Mouse (Mus musculus) embryonic facial prominence, embryonic 13.5 days (tissue): Measurements from ENCODE around the gene Cryl1. TPM values are rescaled to one million over a fixed set of nuclear protein-coding genes. Genes with fewer than 3 reads are reported as not detected.

Experiments
- ATAC-seq: fragments of 200-750 bp; cut with Nextera tagmentation; 2 replicates; pipeline ENCODE4 v1.8.0; 2017; ENCODE audit warnings: low read depth; ENCODE audit not compliant: insufficient number of reproducible peaks, insufficient read depth, low FRiP score, low TSS enrichment
- H3K27ac ChIP-seq: fragments of 300-500 bp; sonication (generic); 2 replicates; pipeline ENCODE4 v1.5.1; 2015; ENCODE audit warnings: moderate library complexity, mild to moderate bottlenecking, inconsistent platforms
- H3K27me3 ChIP-seq: fragments of 300-500 bp; sonication (generic); 2 replicates; pipeline ENCODE4 v1.6.1; 2015; ENCODE audit warnings: mild to moderate bottlenecking, inconsistent platforms
- H3K36me3 ChIP-seq: fragments of 300-500 bp; sonication (generic); 2 replicates; pipeline ENCODE4 v1.6.1; 2015; ENCODE audit warnings: mild to moderate bottlenecking, inconsistent platforms
- H3K4me1 ChIP-seq: fragments of 300-500 bp; sonication (generic); 2 replicates; pipeline ENCODE4 v1.6.1; 2015; ENCODE audit warnings: inconsistent platforms
- H3K4me2 ChIP-seq: fragments of 300-500 bp; sonication (generic); 2 replicates; pipeline ENCODE4 v1.6.1; 2015; ENCODE audit warnings: moderate library complexity, mild to moderate bottlenecking, inconsistent platforms
- H3K4me3 ChIP-seq: fragments of 300-500 bp; sonication (generic); 2 replicates; pipeline ENCODE4 v1.5.1; 2015; ENCODE audit warnings: mild to moderate bottlenecking, inconsistent platforms
- H3K9ac ChIP-seq: fragments of 300-500 bp; sonication (generic); 2 replicates; pipeline ENCODE4 v1.6.1; 2015; ENCODE audit warnings: mild to moderate bottlenecking, inconsistent platforms
- H3K9me3 ChIP-seq: fragments of 300-500 bp; sonication (generic); 2 replicates; pipeline ENCODE4 v1.6.1; 2016; ENCODE audit warnings: inconsistent platforms
- WGBS: fragments of 180-500 bp; shearing (Covaris S2); methylation state at CpG from one replicate; pipeline ENCODE4 v1.1.7; 2015; ENCODE audit warnings: mixed read lengths; 5-methylcytosine and 5-hydroxymethylcytosine counted together
- polyA plus RNA-seq: library from polyadenylated mRNA; unstranded; fragments of >200 nt; fragmentation: Nextera tagmentation; extraction: Ambion mirVana; gene quantifications from 2 replicates; pipeline ENCODE4 v1.2.1, GENCODE M21; 2015

The Cryl1 gene
- polyA plus RNA-seq, 1 experiment from 2014 or later: 28.8 TPM

- H3K36me3 ChIP-seq: no peaks in the 10 kb centered on the region
- 70% methylated on average over 25 of the region's 25 CpGs for WGBS
- peak overlapping the region; percentile 28 for H3K4me2 ChIP-seq
- H3K27me3 ChIP-seq: no peaks in the 10 kb centered on the region
- H3K27ac ChIP-seq: no peak overlapping the region
- H3K9me3 ChIP-seq: no peaks in the 10 kb centered on the region
- peak overlapping the region; percentile 6; the same call in 1 of the 2 replicates for H3K9ac ChIP-seq
- H3K4me3 ChIP-seq: no peak overlapping the region
- no peak for ATAC-seq
- peaks cover 10% of the 10 kb centered on the region; the same call in 1 of the 2 replicates for H3K4me1 ChIP-seq
These were observed 53.4 kb downstream of the Cryl1 start for GRCm38 (mm10) chr14:57344781-57345492.

DNA sequence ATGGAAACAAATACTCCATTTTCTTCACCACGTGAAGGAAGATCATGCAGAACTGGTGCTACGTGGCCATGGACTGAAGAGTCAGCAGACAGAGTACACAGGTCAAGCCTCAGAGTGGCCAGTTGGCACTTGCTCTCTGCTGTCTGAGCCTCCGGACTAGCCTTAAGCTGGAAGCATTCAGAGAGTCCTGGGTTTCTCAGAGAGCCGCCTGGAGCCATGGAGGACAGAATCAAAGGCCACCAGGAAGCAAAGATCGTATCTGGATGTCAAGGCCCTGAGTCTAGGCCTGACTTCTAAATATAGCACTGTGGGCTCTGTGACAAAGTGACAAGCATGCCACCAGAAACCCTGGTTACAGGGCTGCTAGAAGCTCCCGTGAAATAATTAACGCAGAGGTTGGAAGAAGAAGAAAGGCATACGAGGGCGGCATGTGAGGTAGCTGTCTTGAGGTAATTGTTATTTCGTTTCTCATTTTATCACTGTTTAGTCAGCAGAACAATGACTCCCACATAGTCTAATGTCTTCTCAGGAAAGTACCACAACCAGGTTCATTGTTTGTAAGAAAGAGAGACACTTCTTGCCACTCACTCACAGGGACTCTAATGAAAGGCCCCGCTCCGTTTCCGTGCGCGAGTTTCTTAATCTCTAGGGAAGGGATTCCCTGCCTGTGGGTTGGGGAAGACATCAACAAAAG is 55.1 kb downstream of the Cryl1 start:
- no peaks in the 10 kb centered on the region for H3K27me3 ChIP-seq
- H3K9ac ChIP-seq: no peak overlapping the region
- H3K36me3 ChIP-seq: no peaks in the 10 kb centered on the region
- no peak for ATAC-seq
- no peak overlapping the region for H3K27ac ChIP-seq
- H3K4me3 ChIP-seq: no peak overlapping the region
- peaks cover 7% of the 10 kb centered on the region; the same call in 1 of the 2 replicates for H3K4me1 ChIP-seq
- no peaks in the 10 kb centered on the region for H3K9me3 ChIP-seq
- 56% methylated on average over 15 of the region's 15 CpGs for WGBS
- H3K4me2 ChIP-seq: no peak overlapping the region

GRCm38 (mm10) chr14:57342316-57343055 is 55.8 kb downstream of the Cryl1 start:
- ATAC-seq: no peak
- H3K4me2 ChIP-seq: no peak overlapping the region
- no peak overlapping the region for H3K4me3 ChIP-seq
- 60% methylated on average over 6 of the region's 6 CpGs for WGBS
- no peak overlapping the region for H3K27ac ChIP-seq
- no peaks in the 10 kb centered on the region for H3K36me3 ChIP-seq
- H3K4me1 ChIP-seq: 0 out of 2 replicates have a peak, but pooled peaks cover under 1% of the 10 kb centered on the region
- no peaks in the 10 kb centered on the region for H3K9me3 ChIP-seq
- no peaks in the 10 kb centered on the region for H3K27me3 ChIP-seq
- no peak overlapping the region for H3K9ac ChIP-seq

- no peaks in the 10 kb centered on the region for H3K27me3 ChIP-seq
- no peak overlapping the region for H3K4me3 ChIP-seq
- no peak overlapping the region for H3K4me2 ChIP-seq
- no peaks in the 10 kb centered on the region for H3K4me1 ChIP-seq
- no peak overlapping the region for H3K9ac ChIP-seq
- H3K9me3 ChIP-seq: no peaks in the 10 kb centered on the region
- 48% methylated on average over 6 of the region's 6 CpGs for whole genome bisulfite sequencing
- H3K27ac ChIP-seq: no peak overlapping the region
- no peaks in the 10 kb centered on the region for H3K36me3 ChIP-seq
- no peak for ATAC-seq
These were observed 59.7 kb downstream of the Cryl1 start for GRCm38 (mm10) chr14:57338666-57339065.

DNA sequence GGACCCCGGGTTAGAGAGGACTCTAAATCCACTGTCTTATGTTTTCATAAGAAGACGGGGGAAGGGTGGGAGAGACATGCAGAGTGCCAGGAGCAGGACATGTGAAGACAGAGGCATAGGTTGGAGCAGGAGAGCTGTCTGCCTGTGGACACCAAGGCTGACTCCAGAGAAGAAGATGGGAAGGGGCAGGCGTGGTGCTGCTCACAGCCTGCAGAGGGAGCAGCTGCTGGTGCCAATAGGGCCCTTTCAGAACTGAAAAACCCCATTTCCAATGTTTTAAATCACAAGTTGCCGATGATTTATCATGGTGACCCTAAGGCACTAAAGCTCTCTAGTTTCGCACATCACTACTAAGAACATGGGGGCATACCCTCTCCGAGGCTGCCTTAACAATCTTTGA is 63.5 kb downstream of the Cryl1 start:
- Histone ChIP-seq H3K9ac (no peak overlapping the region), H3K4me3 (no peak overlapping the region), H3K4me2 (no peak overlapping the region), H3K27me3 (no peaks in the 10 kb centered on the region), H3K36me3 (no peaks in the 10 kb centered on the region), H3K9me3 (no peaks in the 10 kb centered on the region), H3K27ac (no peak overlapping the region), H3K4me1 (no peaks in the 10 kb centered on the region)
- 78% methylated on average over 6 of the region's 6 CpGs for WGBS
- no peak for ATAC-seq

DNA sequence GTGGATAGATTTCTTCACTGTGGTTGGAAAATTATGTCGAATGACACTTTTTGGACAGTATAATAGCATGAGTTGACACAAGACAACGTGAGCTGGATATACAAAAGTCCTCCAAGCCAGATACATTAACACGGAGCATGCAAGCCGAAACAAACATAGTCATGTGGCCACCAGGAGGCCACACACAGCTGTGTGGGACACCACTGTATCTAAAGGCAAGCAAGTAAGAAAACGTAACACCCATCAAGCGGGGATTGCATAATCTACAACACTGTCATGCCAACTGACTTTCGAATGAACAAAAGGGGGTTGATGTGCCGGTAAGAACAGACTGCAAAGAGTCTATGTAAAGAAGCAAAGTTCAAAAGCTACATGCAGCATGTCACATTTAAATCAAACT is 65.8 kb downstream of the Cryl1 start:
- no peak overlapping the region for H3K4me3 ChIP-seq
- H3K36me3 ChIP-seq: no peaks in the 10 kb centered on the region
- H3K27ac ChIP-seq: no peak overlapping the region
- no peaks in the 10 kb centered on the region for H3K9me3 ChIP-seq
- WGBS: 85% methylated on average over 8 of the region's 8 CpGs
- H3K4me1 ChIP-seq: no peaks in the 10 kb centered on the region
- no peak overlapping the region for H3K4me2 ChIP-seq
- no peaks in the 10 kb centered on the region for H3K27me3 ChIP-seq
- no peak for ATAC-seq
- H3K9ac ChIP-seq: no peak overlapping the region

GRCm38 (mm10) chr14:57331097-57331496 is 67.2 kb downstream of the Cryl1 start:
- no peaks in the 10 kb centered on the region for H3K36me3 ChIP-seq
- no peak overlapping the region for H3K27ac ChIP-seq
- ATAC-seq: no peak
- no peak overlapping the region for H3K4me3 ChIP-seq
- 66% methylated on average over 10 of the region's 10 CpGs for WGBS
- no peaks in the 10 kb centered on the region for H3K9me3 ChIP-seq
- no peaks in the 10 kb centered on the region for H3K27me3 ChIP-seq
- no peaks in the 10 kb centered on the region for H3K4me1 ChIP-seq
- no peak overlapping the region for H3K4me2 ChIP-seq
- H3K9ac ChIP-seq: no peak overlapping the region

DNA sequence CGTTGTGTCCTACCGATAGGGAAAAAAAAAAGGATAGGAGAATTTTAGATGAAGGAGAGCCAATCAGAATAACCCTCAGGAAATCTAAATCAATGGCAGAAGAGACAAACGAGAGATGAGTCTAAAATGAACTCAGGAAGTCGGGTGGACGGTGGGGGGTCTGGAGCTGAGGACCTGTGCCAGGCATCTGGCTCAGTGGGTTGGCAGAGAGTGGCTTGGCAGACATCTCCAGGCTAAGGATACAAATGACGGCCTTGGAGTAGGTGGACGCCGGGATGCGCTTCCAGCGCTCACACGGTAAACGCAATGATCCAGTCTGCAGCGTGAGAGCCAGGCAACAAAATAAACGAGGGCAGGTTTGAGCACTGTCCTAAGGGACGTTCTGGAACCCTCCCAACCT is 68.7 kb downstream of the Cryl1 start:
- 87% methylated on average over 15 of the region's 15 CpGs for WGBS
- Histone ChIP-seq H3K9ac (no peak overlapping the region), H3K4me1 (no peaks in the 10 kb centered on the region), H3K27me3 (no peaks in the 10 kb centered on the region), H3K36me3 (no peaks in the 10 kb centered on the region), H3K4me3 (no peak overlapping the region), H3K27ac (no peak overlapping the region), H3K9me3 (no peaks in the 10 kb centered on the region), H3K4me2 (no peak overlapping the region)
- no peak for ATAC-seq

- Histone ChIP-seq H3K4me1 (no peaks in the 10 kb centered on the region), H3K36me3 (no peaks in the 10 kb centered on the region), H3K4me3 (no peak overlapping the region), H3K4me2 (no peak overlapping the region), H3K9ac (no peak overlapping the region), H3K27me3 (no peaks in the 10 kb centered on the region), H3K27ac (no peak overlapping the region), H3K9me3 (no peaks in the 10 kb centered on the region)
- ATAC-seq: no peak
- 76% methylated on average over 6 of the region's 6 CpGs for WGBS
These were observed 71.6 kb downstream of the Cryl1 start for GRCm38 (mm10) chr14:57326771-57327170.

GRCm38 (mm10) chr14:57318812-57319211 is 79.5 kb downstream of the Cryl1 start:
- Histone ChIP-seq H3K9me3 (no peaks in the 10 kb centered on the region), H3K4me2 (no peak overlapping the region), H3K27me3 (no peaks in the 10 kb centered on the region), H3K9ac (no peak overlapping the region), H3K27ac (no peak overlapping the region), H3K36me3 (no peaks in the 10 kb centered on the region), H3K4me3 (no peak overlapping the region), H3K4me1 (peaks cover 7% of the 10 kb centered on the region)
- WGBS: 62% methylated on average over 1 of the region's 1 CpGs
- no peak for ATAC-seq

DNA sequence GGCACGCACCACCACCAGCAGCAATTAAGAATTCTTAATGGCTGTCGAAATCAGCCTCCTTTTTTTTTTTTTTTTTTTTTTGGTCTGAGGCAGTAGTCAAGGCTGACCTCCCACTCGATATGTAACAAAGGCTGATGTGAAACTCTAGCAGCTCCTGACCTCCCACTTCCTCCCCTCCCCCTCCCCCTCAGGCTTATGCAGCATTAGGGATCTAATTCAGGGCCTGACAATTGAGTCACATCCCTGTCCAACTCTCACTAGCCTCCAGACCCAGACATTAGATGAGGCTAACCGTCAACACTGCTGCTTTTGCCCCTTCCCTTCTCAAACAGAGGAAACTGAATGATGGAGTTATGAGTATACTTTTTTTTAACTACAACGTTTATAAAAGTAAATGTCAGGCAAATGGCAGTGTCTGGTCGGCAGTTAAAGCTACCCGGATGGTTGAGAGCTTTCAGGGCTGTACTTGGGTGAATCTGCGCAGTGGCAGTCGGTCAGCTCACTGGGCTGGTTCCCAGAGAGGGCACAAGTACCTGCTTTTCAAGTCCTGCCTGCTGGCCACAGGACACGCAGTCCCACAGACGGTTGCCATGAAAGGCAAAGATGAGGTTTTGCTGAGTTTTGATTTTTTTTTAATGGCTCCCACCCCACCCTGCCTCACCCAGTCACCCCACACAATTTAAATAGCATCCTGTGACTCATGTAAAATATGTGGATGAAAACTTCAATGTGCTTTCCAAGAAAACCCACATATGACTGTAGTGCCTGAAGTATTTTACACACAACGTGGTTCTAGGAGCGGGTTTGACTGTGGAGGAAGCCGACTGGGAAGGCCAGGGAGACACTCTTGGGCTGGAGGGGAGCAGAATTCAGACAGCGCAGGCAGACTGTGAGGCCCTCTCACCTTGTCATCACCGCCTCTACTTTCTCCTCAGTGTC is 81.4 kb downstream of the Cryl1 start:
- H3K4me3 ChIP-seq: no peak overlapping the region
- H3K27ac ChIP-seq: no peak overlapping the region
- ATAC-seq: no peak
- no peak overlapping the region for H3K4me2 ChIP-seq
- 45% methylated on average over 16 of the region's 16 CpGs for WGBS
- no peaks in the 10 kb centered on the region for H3K27me3 ChIP-seq
- H3K36me3 ChIP-seq: no peaks in the 10 kb centered on the region
- H3K9me3 ChIP-seq: no peaks in the 10 kb centered on the region
- H3K9ac ChIP-seq: no peak overlapping the region
- peaks cover 7% of the 10 kb centered on the region for H3K4me1 ChIP-seq
